Mouse (Mus musculus) heart, embryonic 12.5 days (tissue): Measurements from ENCODE around the gene Sh3glb2. TPM values are rescaled to one million over a fixed set of nuclear protein-coding genes. Genes with fewer than 3 reads are reported as not detected.

ENCODE experiments used
- ATAC-seq: fragments of 200-750 bp; cut with Nextera tagmentation; 2 replicates; pipeline ENCODE4 v1.8.0; 2017; ENCODE audit warnings: moderate TSS enrichment, moderate library complexity; ENCODE audit not compliant: insufficient number of reproducible peaks, low FRiP score
- H3K27ac ChIP-seq: fragments of 300-500 bp; sonication (generic); 2 replicates; pipeline ENCODE4 v1.5.1; 2016; ENCODE audit warnings: mild to moderate bottlenecking, moderate library complexity; ENCODE audit not compliant: poor library complexity, severe bottlenecking
- H3K27me3 ChIP-seq: fragments of 300-500 bp; sonication (generic); replicated peaks from 2 replicates; pipeline ENCODE4 v1.6.1; 2016; ENCODE audit warnings: mild to moderate bottlenecking, moderate library complexity
- H3K36me3 ChIP-seq: fragments of 300-500 bp; sonication (generic); 2 replicates; pipeline ENCODE4 v1.6.1; 2016; ENCODE audit warnings: mild to moderate bottlenecking, moderate library complexity
- H3K4me1 ChIP-seq: fragments of 300-500 bp; sonication (generic); replicated peaks from 2 replicates; pipeline ENCODE4 v1.6.1; 2016; ENCODE audit warnings: mild to moderate bottlenecking
- H3K4me2 ChIP-seq: fragments of 300-500 bp; sonication (generic); 2 replicates; pipeline ENCODE4 v1.6.1; 2016; ENCODE audit warnings: mild to moderate bottlenecking, moderate library complexity
- H3K4me3 ChIP-seq: fragments of 300-500 bp; sonication (generic); 2 replicates; pipeline ENCODE4 v1.5.1; 2016; ENCODE audit warnings: mild to moderate bottlenecking
- H3K9ac ChIP-seq: fragments of 300-500 bp; sonication (generic); 2 replicates; pipeline ENCODE4 v1.6.1; 2016; ENCODE audit warnings: mild to moderate bottlenecking, moderate library complexity
- H3K9me3 ChIP-seq: fragments of 300-500 bp; sonication (generic); replicated peaks from 2 replicates; pipeline ENCODE4 v1.6.1; 2016; ENCODE audit warnings: mild to moderate bottlenecking, moderate library complexity
- WGBS: fragments of 180-500 bp; shearing (Covaris S2); methylation state at CpG from one replicate; pipeline ENCODE4 v1.1.7; 2016; 5-methylcytosine and 5-hydroxymethylcytosine counted together
- microRNA-seq: library from miRNA; unstranded; fragments of <30 nt; microRNA quantifications from one replicate; pipeline ENCODE4, GENCODE M21; 2017
- polyA plus RNA-seq: library from polyadenylated mRNA; unstranded; fragments of >200 nt; fragmentation: Nextera tagmentation; extraction: Ambion mirVana; gene quantifications from 2 replicates; pipeline ENCODE4 v1.2.1, GENCODE M21; 2016

The Sh3glb2 gene
- polyA plus RNA-seq, 1 experiment from 2014 or later, result 117 TPM

DNA sequence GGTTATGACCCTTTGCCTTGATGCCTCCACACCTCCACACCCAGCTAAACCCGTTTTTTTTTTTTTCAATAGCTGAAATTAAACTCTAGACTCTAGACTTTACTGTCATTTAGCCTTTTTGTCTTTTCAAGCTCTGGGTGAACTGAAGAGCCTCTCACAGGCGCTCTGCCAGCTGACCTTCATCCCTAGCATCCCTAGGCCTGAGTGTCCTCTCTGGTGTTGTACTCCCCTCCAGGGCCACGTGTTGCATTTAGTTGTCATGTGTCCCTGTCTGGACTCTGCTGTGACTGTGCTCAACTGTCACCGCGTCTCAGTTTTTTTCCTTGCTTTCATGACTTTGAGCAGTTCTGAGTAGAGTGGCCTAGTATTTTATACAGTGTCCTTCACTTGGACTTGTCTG lies 59.2 kb downstream of the Sh3glb2 start:
- H3K36me3 ChIP-seq, result peaks cover 81% of the 10 kb centered on the region

DNA sequence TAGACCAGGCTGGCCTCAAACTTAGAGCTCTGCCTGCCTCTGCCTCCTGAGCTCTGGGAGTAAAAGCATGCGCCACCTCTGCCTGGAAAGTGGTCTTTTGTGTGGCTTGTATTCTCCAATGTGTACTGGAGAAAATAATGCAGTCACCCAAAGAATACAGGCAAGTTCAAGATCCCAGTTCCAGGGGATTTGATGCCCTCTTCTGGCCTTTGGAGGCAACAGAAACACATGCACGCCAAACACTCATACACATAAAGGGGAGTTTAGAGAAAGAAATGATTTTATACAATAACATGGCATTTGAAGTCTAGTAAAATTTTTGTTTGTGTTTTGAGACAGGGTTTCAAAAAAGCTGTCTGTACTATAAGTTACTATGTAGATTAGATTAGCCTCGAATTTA lies 59.6 kb downstream of the Sh3glb2 start:
- H3K27me3 ChIP-seq, result no peaks in the 10 kb centered on the region
- peaks cover 7% of the 10 kb centered on the region; the same call in 1 of the 2 replicates for H3K4me1 ChIP-seq
- no peaks in the 10 kb centered on the region for H3K9me3 ChIP-seq
- peaks cover 76% of the 10 kb centered on the region for H3K36me3 ChIP-seq
- H3K27ac ChIP-seq, result no peak overlapping the region
- H3K4me3 ChIP-seq, result no peak overlapping the region
- no peak for ATAC-seq
- no peak overlapping the region for H3K9ac ChIP-seq
- 73% methylated on average over 3 of the region's 3 CpGs for WGBS
- H3K4me2 ChIP-seq, result no peak overlapping the region

More for the DNA sequence above, 59.2 kb downstream of the Sh3glb2 start:
- Histone ChIP-seq H3K4me2 (no peak overlapping the region), H3K9me3 (no peaks in the 10 kb centered on the region), H3K27me3 (no peaks in the 10 kb centered on the region), H3K4me3 (no peak overlapping the region), H3K4me1 (peaks cover 3% of the 10 kb centered on the region; the same call in 1 of the 2 replicates), H3K27ac (no peak overlapping the region), H3K9ac (no peak overlapping the region)
- 87% methylated on average over 5 of the region's 5 CpGs for WGBS
- ATAC-seq, result no peak

Small RNA genes lying within 50 kb of the gene (microRNA-seq; reads per million reads assigned to microRNA genes)
- not detected for gene Gm47292

Other genes starting within 250 kb of the Sh3glb2 start
- gene Zer1, start 234.8 kb downstream of the Sh3glb2 start, polyA plus RNA-seq, result 5.7 and 6.1 TPM in 2 replicates
- 5.4 and 5.8 TPM in 2 replicates for gene Tbc1d13, start 225.6 kb downstream of the Sh3glb2 start, polyA plus RNA-seq
- 37.0 and 39.7 TPM in 2 replicates for gene Endog, start 187.8 kb downstream of the Sh3glb2 start, polyA plus RNA-seq
- gene Spout1, start 180.9 kb downstream of the Sh3glb2 start, polyA plus RNA-seq, result 34.8 and 35.5 TPM in 2 replicates
- 14.0 and 14.9 TPM in 2 replicates for gene Kyat1, start 153.5 kb downstream of the Sh3glb2 start, polyA plus RNA-seq
- 35.4 and 37.7 TPM in 2 replicates for gene Lrrc8a, start 121.6 kb downstream of the Sh3glb2 start, polyA plus RNA-seq
- 0.33 and 0.40 TPM in 2 replicates for gene Gm28035, start 118.8 kb downstream of the Sh3glb2 start, polyA plus RNA-seq
- gene Phyhd1, start 93.1 kb downstream of the Sh3glb2 start, polyA plus RNA-seq, result 5.7 and 6.5 TPM in 2 replicates
- gene Gm28038, start 78.3 kb downstream of the Sh3glb2 start, polyA plus RNA-seq, result not detected in 2 replicates
- 26.6 and 27.1 TPM in 2 replicates for gene Dolk, start 73.0 kb downstream of the Sh3glb2 start, polyA plus RNA-seq
- 34.4 and 34.9 TPM in 2 replicates for gene Nup188, start 72.9 kb downstream of the Sh3glb2 start, polyA plus RNA-seq
- gene Miga2, start 4.9 kb upstream of the Sh3glb2 start, polyA plus RNA-seq, result 32.7 and 33.6 TPM in 2 replicates
- gene Dolpp1, start 32.9 kb upstream of the Sh3glb2 start, polyA plus RNA-seq, result 21.9 and 22.2 TPM in 2 replicates
- gene Crat, start 56.5 kb upstream of the Sh3glb2 start, polyA plus RNA-seq, result 67.9 and 74.2 TPM in 2 replicates
- gene Ptpa, start 56.7 kb upstream of the Sh3glb2 start, polyA plus RNA-seq, result 107 and 115 TPM in 2 replicates
- 1.7 and 2.0 TPM in 2 replicates for gene Ier5l, start 114.9 kb upstream of the Sh3glb2 start, polyA plus RNA-seq
- 1.4 and 2.0 TPM in 2 replicates for gene Cstad, start 235.7 kb upstream of the Sh3glb2 start, polyA plus RNA-seq